Mouse (Mus musculus) kidney, embryonic 16.5 days (tissue): ENCODE data around the gene Eps15l1. TPM values are rescaled to one million over a fixed set of nuclear protein-coding genes. Genes with fewer than 3 reads are reported as not detected.

ENCODE experiments used
- ATAC-seq: fragments of 200-750 bp; cut with Nextera tagmentation; 2 replicates; pipeline ENCODE4 v1.8.0; 2017; ENCODE audit warnings: moderate TSS enrichment; ENCODE audit not compliant: low FRiP score, low TSS enrichment
- H3K27ac ChIP-seq: fragments of 300-500 bp; sonication (generic); 2 replicates; pipeline ENCODE4 v1.5.1; 2014; ENCODE audit warnings: low read length
- H3K27me3 ChIP-seq: fragments of 300-500 bp; sonication (generic); 2 replicates; pipeline ENCODE4 v1.6.1; 2014; ENCODE audit warnings: low read length, control low read depth, mixed read lengths; ENCODE audit not compliant: insufficient read depth
- H3K36me3 ChIP-seq: fragments of 300-500 bp; sonication (generic); 2 replicates; pipeline ENCODE4 v1.6.1; 2014; ENCODE audit warnings: low read length, control low read depth, mixed read lengths; ENCODE audit not compliant: insufficient read depth
- H3K4me1 ChIP-seq: fragments of 300-500 bp; sonication (generic); 2 replicates; pipeline ENCODE4 v1.6.1; 2014; ENCODE audit warnings: low read length, control low read depth, mixed read lengths; ENCODE audit not compliant: insufficient read depth
- H3K4me2 ChIP-seq: fragments of 300-500 bp; sonication (generic); replicated peaks from 2 replicates; pipeline ENCODE4 v1.6.1; 2014; ENCODE audit warnings: low read depth, low read length
- H3K4me3 ChIP-seq: fragments of 300-500 bp; sonication (generic); 2 replicates; pipeline ENCODE4 v1.5.1; 2014; ENCODE audit warnings: mild to moderate bottlenecking, low read length
- H3K9ac ChIP-seq: fragments of 300-500 bp; sonication (generic); replicated peaks from 2 replicates; pipeline ENCODE4 v1.6.1; 2014; ENCODE audit warnings: low read length
- H3K9me3 ChIP-seq: fragments of 300-500 bp; sonication (generic); 2 replicates; pipeline ENCODE4 v1.6.1; 2016; ENCODE audit warnings: low read length, control low read depth
- WGBS: fragments of 180-500 bp; shearing (Covaris S2); extraction: QIAGEN DNeasy Blood & Tissue Kit; methylation state at CpG from one replicate; pipeline ENCODE4 v1.1.7; 2014; 5-methylcytosine and 5-hydroxymethylcytosine counted together
- polyA plus RNA-seq: library from polyadenylated mRNA; unstranded; fragments of >200 nt; fragmentation: Nextera tagmentation; extraction: Ambion mirVana; gene quantifications from 2 replicates; pipeline ENCODE4 v1.2.1, GENCODE M21; 2015

Eps15l1 gene
- polyA plus RNA-seq, 1 experiment from 2014 or later, result 61.3 TPM

GRCm38 (mm10) chr8:72302986-72303612, 118.2 kb downstream of the Eps15l1 start:
- Histone ChIP-seq H3K36me3 (no peaks in the 10 kb centered on the region), H3K27me3 (no peaks in the 10 kb centered on the region), H3K9ac (no peak overlapping the region), H3K4me1 (no peaks in the 10 kb centered on the region; the same call in 1 of the 2 replicates), H3K27ac (no peak overlapping the region; the same call in 1 of the 2 replicates), H3K4me2 (no peak overlapping the region), H3K9me3 (no peaks in the 10 kb centered on the region), H3K4me3 (no peak overlapping the region)
- no peak for ATAC-seq
- 60% methylated on average over 8 of the region's 8 CpGs for WGBS

GRCm38 (mm10) chr8:72301497-72301896, 119.8 kb downstream of the Eps15l1 start:
- no peak overlapping the region for H3K4me2 ChIP-seq
- no peaks in the 10 kb centered on the region for H3K9me3 ChIP-seq
- no peaks in the 10 kb centered on the region for H3K27me3 ChIP-seq
- no peaks in the 10 kb centered on the region for H3K36me3 ChIP-seq
- 55% methylated on average over 5 of the region's 5 CpGs for WGBS
- no peak overlapping the region for H3K27ac ChIP-seq
- no peak overlapping the region for H3K4me3 ChIP-seq
- ATAC-seq, result 0 out of 2 replicates have a peak, but pooled peaks have one; percentile 43
- H3K9ac ChIP-seq, result no peak overlapping the region
- no peaks in the 10 kb centered on the region; the same call in 1 of the 2 replicates for H3K4me1 ChIP-seq

GRCm38 (mm10) chr8:72300654-72301400, 120.4 kb downstream of the Eps15l1 start:
- Histone ChIP-seq H3K4me3 (no peak overlapping the region), H3K36me3 (no peaks in the 10 kb centered on the region), H3K27me3 (no peaks in the 10 kb centered on the region), H3K27ac (no peak overlapping the region), H3K4me1 (no peaks in the 10 kb centered on the region; the same call in 1 of the 2 replicates), H3K9me3 (no peaks in the 10 kb centered on the region), H3K4me2 (no peak overlapping the region), H3K9ac (no peak overlapping the region)
- 68% methylated on average over 9 of the region's 9 CpGs for WGBS
- ATAC-seq, result peak; percentile 53; the same call in 1 of the 2 replicates

GRCm38 (mm10) chr8:72298928-72299327, 122.3 kb downstream of the Eps15l1 start:
- ATAC-seq, result no peak
- Histone ChIP-seq H3K9ac (no peak overlapping the region), H3K27ac (no peak overlapping the region), H3K4me2 (no peak overlapping the region), H3K36me3 (no peaks in the 10 kb centered on the region), H3K4me1 (no peaks in the 10 kb centered on the region; the same call in 1 of the 2 replicates), H3K4me3 (no peak overlapping the region), H3K9me3 (no peaks in the 10 kb centered on the region), H3K27me3 (no peaks in the 10 kb centered on the region)
- WGBS, result 100% methylated on average over 1 of the region's 1 CpGs

- no peak overlapping the region for H3K4me2 ChIP-seq
- H3K9me3 ChIP-seq, result no peaks in the 10 kb centered on the region
- H3K4me1 ChIP-seq, result no peaks in the 10 kb centered on the region
- no peaks in the 10 kb centered on the region for H3K36me3 ChIP-seq
- no peak overlapping the region for H3K9ac ChIP-seq
- H3K27ac ChIP-seq, result no peak overlapping the region
- H3K27me3 ChIP-seq, result no peaks in the 10 kb centered on the region
- no peak overlapping the region for H3K4me3 ChIP-seq
- ATAC-seq, result no peak
- 92% methylated on average over 8 of the region's 8 CpGs for WGBS
These were observed 124.7 kb downstream of the Eps15l1 start for GRCm38 (mm10) chr8:72296561-72296960.

GRCm38 (mm10) chr8:72295679-72296078, 125.6 kb downstream of the Eps15l1 start:
- Histone ChIP-seq H3K9ac (no peak overlapping the region), H3K27me3 (no peaks in the 10 kb centered on the region), H3K4me2 (no peak overlapping the region), H3K36me3 (no peaks in the 10 kb centered on the region), H3K27ac (peak overlapping the region; percentile 75), H3K4me1 (no peaks in the 10 kb centered on the region), H3K9me3 (no peaks in the 10 kb centered on the region), H3K4me3 (no peak overlapping the region)
- peak; percentile 95 for ATAC-seq
- 33% methylated on average over 8 of the region's 8 CpGs for WGBS

- WGBS, result 66% methylated on average over 3 of the region's 3 CpGs
- Histone ChIP-seq H3K9me3 (no peaks in the 10 kb centered on the region), H3K4me2 (no peak overlapping the region), H3K27ac (peak overlapping the region; percentile 75), H3K4me3 (no peak overlapping the region), H3K27me3 (no peaks in the 10 kb centered on the region), H3K9ac (no peak overlapping the region), H3K4me1 (no peaks in the 10 kb centered on the region), H3K36me3 (no peaks in the 10 kb centered on the region)
- no peak; the same call in 1 of the 2 replicates for ATAC-seq
These were observed 126.1 kb downstream of the Eps15l1 start for GRCm38 (mm10) chr8:72295125-72295524.

- no peak for ATAC-seq
- Histone ChIP-seq H3K9ac (no peak overlapping the region), H3K36me3 (no peaks in the 10 kb centered on the region), H3K4me2 (no peak overlapping the region), H3K4me3 (no peak overlapping the region), H3K27me3 (no peaks in the 10 kb centered on the region), H3K9me3 (no peaks in the 10 kb centered on the region), H3K27ac (no peak overlapping the region), H3K4me1 (no peaks in the 10 kb centered on the region)
These were observed 128.0 kb downstream of the Eps15l1 start for GRCm38 (mm10) chr8:72293309-72293708.

- no peak for ATAC-seq
- 75% methylated on average over 2 of the region's 2 CpGs for WGBS
- H3K9me3 ChIP-seq, result no peaks in the 10 kb centered on the region
- H3K36me3 ChIP-seq, result no peaks in the 10 kb centered on the region
- no peaks in the 10 kb centered on the region for H3K27me3 ChIP-seq
- no peak overlapping the region for H3K4me2 ChIP-seq
- no peak overlapping the region for H3K9ac ChIP-seq
- H3K27ac ChIP-seq, result no peak overlapping the region
- H3K4me3 ChIP-seq, result no peak overlapping the region
- H3K4me1 ChIP-seq, result no peaks in the 10 kb centered on the region
These were observed 130.2 kb downstream of the Eps15l1 start for GRCm38 (mm10) chr8:72291104-72291503.
